Mouse (Mus musculus): ENCODE data around the gene Gm10721.
"Not testable (repeated sequence)": the region's sequence is repeated elsewhere in the genome, so short reads cannot be mapped to it uniquely, and the experiment has no call there.

Gm10721 gene

DNA sequence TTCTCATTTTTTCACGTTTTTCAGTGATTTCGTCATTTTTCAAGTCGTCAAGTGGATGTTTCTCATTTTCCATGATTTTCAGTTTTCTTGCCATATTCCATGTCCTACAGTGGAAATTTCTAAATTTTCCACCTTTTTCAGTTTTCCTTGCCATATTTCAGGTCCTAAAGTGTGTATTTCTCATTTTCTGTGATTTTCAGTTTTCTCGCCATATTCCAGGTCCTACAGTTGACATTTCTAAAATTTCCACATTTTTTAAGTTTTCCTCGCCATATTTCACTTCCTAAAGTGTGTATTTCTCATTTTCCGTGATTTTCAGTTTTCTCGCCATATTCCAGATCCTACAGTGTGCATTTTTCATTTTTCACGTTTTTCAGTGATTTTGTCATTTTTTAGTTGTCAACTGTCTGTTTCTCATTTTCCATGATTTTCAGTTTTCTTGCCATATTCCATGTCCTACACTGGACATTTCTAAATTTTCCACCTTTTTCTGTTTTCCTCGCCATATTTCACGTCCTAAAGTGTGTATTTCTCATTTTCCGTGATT lies at the start of gene Gm10721:
Gene Gm10721, plus strand, starts transcription at position 408 of the 547 bp plus-strand sequence.
- not testable (repeated sequence) for DNase-seq (ENCODE audit: low read depth, low spot score)

DNA sequence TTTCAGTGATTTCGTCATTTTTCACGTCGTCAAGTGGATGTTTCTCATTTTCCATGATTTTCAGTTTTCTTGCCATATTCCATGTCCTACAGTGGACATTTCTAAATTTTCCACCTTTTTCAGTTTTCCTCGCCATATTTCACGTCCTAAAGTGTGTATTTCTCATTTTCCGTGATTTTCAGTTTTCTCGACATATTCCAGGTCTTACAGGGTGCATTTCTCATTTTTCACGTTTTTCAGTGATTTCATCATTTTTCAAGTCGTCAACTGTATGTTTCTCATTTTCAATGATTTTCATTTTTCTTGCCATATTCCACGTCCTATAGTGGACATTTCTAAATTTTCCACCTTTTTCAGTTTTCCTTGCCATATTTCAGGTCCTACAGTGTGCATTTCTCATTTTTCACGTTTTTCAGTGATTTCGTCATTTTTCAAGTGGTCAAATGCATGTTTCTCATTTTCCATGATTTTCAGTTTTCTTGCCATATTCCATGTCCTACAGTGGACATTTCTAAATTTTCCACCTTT lies 12.4 kb upstream of the Gm10721 start, which contains the start of gene Gm10722:
Gene Gm10722, plus strand, starts transcription at position 478 of the 528 bp plus-strand sequence.
- peak; percentile 6 for DNase-seq (ENCODE audit: low read depth, low spot score)

DNA sequence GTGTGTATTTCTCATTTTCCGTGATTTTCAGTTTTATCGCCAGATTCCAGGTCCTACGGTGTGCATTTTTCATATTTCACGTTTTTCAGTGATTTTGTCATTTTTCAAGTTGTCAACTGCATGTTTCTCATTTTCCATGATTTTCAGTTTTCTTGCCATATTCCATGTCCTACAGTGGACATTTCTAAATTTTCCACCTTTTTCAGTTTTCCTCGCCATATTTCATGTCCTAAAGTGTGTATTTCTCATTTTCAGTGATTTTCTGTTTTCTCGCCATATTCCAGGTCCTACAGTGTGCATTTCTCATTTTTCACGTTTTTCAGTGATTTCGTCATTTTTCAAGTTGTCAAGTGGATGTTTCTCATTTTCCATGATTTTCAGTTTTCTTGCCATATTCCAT lies 11.9 kb upstream of the Gm10721 start:
- DNase-seq (ENCODE audit: low read depth, low spot score): not testable (repeated sequence)

DNA sequence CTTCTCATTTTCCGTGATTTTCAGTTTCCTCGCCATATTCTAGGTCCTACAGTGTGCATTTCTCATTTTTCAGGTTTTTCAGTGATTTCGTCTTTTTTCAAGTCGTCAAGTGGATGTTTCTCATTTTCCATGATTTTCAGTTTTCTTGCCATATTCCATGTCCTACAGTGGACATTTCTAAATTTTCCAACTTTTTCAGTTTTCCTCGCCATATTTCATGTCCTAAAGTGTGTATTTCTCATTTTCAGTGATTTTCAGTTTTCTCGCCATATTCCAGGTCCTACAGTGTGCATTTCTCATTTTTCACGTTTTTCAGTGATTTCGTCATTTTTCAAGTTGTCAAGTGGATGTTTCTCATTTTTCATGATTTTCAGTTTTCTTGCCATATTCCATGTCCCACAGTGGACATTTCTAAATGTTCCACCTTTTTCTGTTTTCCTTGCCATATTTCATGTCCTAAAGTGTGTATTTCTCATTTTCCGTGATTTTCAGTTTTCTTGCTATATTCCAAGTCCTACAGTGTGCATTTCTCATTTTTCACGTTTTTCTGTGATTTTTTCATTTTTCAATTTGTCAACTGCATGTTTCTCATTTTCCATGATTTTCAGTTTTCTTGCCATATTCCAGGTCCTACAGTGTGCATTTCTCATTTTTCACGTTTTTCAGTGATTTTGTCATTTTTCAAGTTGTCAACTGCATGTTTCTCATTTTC lies 10.8 kb upstream of the Gm10721 start:
- peak; percentile 0 for DNase-seq (ENCODE audit: low read depth, low spot score)

DNA sequence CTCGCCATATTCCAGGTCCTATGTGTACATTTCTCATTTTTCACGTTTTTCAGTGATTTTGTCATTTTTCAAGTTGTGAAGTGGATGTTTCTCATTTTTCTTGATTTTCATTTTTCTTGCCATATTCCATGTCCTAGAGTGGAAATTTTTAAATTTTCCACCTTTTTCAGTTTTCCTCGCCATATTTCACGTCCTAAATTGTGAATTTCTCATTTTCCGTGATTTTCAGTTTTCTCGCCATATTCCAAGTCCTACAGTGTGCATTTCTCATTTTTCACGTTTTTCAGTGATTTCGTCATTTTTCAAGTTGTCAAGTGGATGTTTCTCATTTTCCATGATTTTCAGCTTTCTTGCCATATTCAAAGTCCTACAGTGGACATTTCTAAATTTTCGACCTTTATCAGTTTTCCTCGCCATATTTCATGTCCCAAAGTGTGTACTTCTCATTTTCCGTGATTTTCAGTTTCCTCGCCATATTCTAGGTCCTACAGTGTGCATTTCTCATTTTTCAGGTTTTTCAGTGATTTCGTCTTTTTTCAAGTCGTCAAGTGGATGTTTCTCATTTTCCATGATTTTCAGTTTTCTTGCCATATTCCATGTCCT lies 10.0 kb upstream of the Gm10721 start, which contains the start of gene Gm11168:
Gene Gm11168, plus strand, starts transcription at position 553 of the 603 bp plus-strand sequence.
- not testable (repeated sequence) for DNase-seq (ENCODE audit: low read depth, low spot score)

DNA sequence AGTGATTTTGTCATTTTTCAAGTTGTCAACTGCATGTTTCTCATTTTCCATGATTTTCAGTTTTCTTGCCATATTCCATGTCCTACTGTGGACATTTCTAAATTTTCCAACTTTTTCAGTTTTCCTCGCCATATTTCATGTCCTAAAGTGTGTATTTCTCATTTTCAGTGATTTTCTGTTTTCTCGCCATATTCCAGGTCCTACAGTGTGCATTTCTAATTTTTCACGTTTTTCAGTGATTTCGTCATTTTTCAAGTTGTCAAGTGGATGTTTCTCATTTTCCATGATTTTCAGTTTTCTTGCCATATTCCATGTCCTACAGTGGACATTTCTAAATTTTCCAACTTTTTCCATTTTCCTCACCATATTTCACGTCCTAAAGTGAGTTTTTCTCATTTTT lies 6.8 kb upstream of the Gm10721 start:
- not testable (repeated sequence) for DNase-seq (ENCODE audit: low read depth, low spot score)

DNA sequence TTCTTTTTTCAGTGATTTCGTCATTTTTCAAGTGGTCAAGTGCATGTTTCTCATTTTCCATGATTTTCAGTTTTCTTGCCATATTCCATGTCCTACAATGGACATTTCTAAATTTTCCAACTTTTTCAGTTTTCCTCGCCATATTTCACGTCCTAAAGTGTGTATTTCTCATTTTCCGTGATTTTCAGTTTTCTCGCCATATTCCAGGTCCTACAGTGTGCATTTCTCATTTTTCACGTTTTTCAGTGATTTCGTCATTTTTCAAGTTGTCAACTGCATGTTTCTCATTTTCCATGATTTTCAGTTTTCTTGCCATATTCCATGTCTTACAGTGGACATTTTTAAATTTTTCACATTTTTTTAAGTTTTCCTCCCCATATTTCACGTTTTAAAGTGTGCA lies 6.3 kb upstream of the Gm10721 start:
- not testable (repeated sequence) for DNase-seq (ENCODE audit: low read depth, low spot score)

DNA sequence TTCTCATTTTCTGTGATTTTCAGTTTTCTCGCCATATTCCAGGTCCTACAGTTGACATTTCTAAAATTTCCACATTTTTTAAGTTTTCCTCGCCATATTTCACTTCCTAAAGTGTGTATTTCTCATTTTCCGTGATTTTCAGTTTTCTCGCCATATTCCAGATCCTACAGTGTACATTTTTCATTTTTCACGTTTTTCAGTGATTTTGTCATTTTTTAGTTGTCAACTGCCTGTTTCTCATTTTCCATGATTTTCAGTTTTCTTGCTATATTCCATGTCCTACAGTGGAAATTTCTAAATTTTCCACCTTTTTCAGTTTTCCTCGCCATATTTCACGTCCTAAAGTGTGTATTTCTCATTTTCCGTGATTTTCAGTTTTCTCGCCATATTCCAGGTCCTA lies 5.7 kb upstream of the Gm10721 start:
- peak; percentile 0 for DNase-seq (ENCODE audit: low read depth, low spot score)

DNA sequence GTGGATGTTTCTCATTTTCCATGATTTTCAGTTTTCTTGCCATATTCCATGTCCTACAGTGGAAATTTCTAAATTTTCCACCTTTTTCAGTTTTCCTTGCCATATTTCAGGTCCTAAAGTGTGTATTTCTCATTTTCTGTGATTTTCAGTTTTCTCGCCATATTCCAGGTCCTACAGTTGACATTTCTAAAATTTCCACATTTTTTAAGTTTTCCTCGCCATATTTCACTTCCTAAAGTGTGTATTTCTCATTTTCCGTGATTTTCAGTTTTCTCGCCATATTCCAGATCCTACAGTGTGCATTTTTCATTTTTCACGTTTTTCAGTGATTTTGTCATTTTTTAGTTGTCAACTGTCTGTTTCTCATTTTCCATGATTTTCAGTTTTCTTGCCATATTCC lies 3.6 kb upstream of the Gm10721 start:
- DNase-seq (ENCODE audit: low read depth, low spot score): not testable (repeated sequence)

DNA sequence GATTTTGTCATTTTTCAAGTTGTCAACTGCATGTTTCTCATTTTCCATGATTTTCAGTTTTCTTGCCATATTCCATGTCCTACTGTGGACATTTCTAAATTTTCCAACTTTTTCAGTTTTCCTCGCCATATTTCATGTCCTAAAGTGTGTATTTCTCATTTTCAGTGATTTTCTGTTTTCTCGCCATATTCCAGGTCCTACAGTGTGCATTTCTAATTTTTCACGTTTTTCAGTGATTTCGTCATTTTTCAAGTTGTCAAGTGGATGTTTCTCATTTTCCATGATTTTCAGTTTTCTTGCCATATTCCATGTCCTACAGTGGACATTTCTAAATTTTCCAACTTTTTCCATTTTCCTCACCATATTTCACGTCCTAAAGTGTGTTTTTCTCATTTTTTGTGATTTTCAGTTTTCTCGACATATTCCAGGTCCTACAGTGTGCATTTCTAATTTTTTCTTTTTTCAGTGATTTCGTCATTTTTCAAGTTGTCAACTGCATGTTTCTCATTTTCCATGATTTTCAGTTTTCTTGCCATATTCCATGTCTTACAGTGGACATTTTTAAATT lies 802 bp upstream of the Gm10721 start:
- not testable (repeated sequence) for DNase-seq (ENCODE audit: low read depth, low spot score)

DNA sequence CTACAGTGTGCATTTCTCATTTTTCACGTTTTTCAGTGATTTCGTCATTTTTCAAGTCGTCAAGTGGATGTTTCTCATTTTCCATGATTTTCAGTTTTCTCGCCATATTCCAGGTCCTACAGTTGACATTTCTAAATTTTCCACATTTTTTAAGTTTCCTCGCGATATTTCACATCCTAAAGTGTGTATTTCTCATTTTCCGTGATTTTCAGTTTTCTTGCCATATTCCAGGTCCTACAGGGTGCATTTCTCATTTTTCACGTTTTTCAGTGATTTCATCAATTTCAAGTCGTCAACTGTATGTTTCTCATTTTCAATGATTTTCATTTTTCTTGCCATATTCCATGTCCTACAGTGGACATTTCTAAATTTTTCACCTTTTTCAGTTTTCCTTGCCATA lies 2.4 kb downstream of the Gm10721 start, which contains the start of gene Gm10720:
Gene Gm10720, plus strand, starts transcription at position 301 of the 400 bp plus-strand sequence.
- not testable (repeated sequence) for DNase-seq (ENCODE audit: low read depth, low spot score)

DNA sequence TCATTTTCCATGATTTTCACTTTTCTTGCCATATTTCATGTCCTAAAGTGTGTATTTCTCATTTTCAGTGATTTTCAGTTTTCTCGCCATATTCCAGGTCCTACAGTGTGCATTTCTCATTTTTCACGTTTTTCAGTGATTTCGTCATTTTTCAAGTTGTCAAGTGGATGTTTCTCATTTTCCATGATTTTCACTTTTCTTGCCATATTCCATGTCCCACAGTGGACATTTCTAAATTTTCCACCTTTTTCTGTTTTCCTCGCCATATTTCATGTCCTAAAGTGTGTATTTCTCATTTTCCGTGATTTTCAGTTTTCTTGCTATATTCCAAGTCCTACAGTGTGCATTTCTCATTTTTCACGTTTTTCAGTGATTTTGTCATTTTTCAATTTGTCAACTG lies 3.0 kb downstream of the Gm10721 start:
- DNase-seq (ENCODE audit: low read depth, low spot score): not testable (repeated sequence)

DNA sequence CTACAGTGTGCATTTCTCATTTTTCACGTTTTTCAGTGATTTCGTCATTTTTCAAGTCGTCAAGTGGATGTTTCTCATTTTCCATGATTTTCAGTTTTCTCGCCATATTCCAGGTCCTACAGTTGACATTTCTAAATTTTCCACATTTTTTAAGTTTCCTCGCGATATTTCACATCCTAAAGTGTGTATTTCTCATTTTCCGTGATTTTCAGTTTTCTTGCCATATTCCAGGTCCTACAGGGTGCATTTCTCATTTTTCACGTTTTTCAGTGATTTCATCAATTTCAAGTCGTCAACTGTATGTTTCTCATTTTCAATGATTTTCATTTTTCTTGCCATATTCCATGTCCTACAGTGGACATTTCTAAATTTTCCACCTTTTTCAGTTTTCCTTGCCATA lies 4.2 kb downstream of the Gm10721 start, which contains the start of gene Gm10719:
Gene Gm10719, plus strand, starts transcription at position 301 of the 400 bp plus-strand sequence.
- not testable (repeated sequence) for DNase-seq (ENCODE audit: low read depth, low spot score)

DNA sequence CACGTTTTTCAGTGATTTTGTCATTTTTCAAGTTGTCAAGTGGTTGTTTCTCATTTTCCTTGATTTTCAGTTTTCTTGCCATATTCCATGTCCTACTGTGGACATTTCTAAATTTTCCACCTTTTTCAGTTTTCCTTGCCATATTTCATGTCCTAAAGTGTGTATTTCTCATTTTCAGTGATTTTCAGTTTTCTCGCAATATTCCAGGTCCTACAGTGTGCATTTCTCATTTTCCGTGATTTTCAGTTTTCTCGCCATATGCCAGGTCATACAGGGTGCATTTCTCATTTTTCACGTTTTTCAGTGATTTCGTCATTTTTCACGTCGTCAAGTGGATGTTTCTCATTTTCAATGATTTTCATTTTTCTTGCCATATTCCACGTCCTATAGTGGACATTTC lies 6.0 kb downstream of the Gm10721 start:
- not testable (repeated sequence) for DNase-seq (ENCODE audit: low read depth, low spot score)

DNA sequence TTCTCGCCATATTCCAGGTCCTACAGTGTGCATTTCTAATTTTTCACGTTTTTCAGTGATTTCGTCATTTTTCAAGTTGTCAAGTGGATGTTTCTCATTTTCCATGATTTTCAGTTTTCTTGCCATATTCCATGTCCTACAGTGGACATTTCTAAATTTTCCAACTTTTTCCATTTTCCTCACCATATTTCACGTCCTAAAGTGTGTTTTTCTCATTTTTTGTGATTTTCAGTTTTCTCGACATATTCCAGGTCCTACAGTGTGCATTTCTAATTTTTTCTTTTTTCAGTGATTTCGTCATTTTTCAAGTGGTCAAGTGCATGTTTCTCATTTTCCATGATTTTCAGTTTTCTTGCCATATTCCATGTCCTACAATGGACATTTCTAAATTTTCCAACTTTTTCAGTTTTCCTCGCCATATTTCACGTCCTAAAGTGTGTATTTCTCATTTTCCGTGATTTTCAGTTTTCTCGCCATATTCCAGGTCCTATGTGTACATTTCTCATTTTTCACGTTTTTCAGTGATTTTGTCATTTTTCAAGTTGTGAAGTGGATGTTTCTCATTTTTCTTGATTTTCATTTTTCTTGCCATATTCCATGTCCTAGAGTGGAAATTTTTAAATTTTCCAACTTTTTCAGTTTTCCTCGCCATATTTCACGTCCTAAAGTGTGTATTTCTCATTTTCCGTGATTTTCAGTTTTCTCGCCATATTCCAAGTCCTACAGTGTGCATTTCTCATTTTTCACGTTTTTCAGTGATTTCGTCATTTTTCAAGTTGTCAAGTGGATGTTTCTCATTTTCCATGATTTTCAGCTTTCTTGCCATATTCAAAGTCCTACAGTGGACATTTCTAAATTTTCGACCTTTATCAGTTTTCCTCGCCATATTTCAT lies 7.1 kb downstream of the Gm10721 start:
- DNase-seq (ENCODE audit: low read depth, low spot score): not testable (repeated sequence)

DNA sequence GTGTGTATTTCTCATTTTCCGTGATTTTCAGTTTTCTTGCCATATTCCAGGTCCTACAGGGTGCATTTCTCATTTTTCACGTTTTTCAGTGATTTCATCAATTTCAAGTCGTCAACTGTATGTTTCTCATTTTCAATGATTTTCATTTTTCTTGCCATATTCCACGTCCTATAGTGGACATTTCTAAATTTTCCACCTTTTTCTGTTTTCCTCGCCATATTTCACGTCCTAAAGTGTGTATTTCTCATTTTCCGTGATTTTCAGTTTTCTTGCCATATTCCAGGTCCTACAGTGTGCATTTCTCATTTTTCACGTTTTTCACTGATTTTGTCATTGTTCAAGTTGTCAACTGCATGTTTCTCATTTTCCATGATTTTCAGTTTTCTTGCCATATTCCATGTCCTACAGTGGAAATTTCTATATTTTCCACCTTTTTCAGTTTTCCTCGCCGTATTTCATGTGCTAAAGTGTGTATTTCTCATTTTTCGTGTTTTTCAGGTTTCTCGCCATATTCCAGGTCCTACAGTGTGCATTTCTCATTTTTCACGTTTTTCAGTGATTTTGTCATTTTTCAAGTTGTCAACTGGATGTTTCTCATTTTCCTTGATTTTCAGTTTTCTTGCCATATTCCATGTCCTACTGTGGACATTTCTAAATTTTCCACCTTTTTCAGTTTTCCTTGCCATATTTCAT lies 9.5 kb downstream of the Gm10721 start:
- peak; percentile 0 for DNase-seq (ENCODE audit: low read depth, low spot score)

DNA sequence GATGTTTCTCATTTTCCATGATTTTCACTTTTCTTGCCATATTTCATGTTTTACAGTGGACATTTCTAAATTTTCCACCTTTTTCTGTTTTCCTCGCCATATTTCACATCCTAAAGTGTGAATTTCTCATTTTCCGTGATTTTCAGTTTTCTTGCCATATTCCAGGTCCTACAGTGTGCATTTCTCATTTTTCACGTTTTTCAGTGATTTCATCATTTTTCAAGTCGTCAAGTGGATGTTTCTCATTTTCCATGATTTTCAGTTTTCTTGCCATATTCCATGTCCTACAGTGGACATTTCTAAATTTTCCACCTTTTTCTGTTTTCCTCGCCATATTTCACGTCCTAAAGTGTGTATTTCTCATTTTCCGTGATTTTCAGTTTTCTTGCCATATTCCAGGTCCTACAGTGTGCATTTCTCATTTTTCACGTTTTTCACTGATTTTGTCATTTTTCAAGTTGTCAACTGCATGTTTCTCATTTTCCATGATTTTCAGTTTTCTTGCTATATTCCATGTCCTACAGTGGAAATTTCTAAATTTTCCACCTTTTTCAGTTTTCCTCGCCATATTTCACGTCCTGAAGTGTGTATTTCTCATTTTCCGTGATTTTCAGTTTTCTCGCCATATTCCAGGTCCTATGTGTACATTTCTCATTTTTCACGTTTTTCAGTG lies 10.5 kb downstream of the Gm10721 start, which contains the start of gene Gm10718:
Gene Gm10718, plus strand, starts transcription at position 236 of the 673 bp plus-strand sequence.
- not testable (repeated sequence) for DNase-seq (ENCODE audit: low read depth, low spot score)

DNA sequence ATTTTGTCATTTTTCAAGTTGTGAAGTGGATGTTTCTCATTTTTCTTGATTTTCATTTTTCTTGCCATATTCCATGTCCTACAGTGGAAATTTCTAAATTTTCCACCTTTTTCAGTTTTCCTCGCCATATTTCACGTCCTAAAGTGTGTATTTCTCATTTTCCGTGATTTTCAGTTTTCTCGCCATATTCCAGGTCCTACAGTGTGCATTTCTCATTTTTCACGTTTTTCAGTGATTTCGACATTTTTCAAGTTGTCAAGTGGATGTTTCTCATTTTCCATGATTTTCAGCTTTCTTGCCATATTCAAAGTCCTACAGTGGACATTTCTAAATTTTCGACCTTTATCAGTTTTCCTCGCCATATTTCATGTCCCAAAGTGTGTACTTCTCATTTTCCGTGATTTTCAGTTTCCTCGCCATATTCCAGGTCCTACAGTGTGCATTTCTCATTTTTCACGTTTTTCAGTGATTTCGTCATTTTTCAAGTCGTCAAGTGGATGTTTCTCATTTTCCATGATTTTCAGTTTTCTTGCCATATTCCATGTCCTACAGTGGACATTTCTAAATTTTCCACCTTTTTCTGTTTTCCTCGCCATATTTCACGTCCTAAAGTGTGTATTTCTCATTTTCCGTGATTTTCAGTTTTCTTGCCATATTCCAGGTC lies 11.2 kb downstream of the Gm10721 start:
- DNase-seq (ENCODE audit: low read depth, low spot score): not testable (repeated sequence)

DNA sequence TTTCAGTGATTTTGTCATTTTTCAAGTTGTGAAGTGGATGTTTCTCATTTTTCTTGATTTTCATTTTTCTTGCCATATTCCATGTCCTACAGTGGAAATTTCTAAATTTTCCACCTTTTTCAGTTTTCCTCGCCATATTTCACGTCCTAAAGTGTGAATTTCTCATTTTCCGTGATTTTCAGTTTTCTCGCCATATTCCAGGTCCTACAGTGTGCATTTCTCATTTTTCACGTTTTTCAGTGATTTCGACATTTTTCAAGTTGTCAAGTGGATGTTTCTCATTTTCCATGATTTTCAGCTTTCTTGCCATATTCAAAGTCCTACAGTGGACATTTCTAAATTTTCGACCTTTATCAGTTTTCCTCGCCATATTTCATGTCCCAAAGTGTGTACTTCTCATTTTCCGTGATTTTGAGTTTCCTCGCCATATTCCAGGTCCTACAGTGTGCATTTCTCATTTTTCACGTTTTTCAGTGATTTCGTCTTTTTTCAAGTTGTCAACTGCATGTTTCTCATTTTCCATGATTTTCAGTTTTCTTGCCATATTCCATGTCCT lies 12.1 kb downstream of the Gm10721 start, which contains the start of gene Gm10717:
Gene Gm10717, plus strand, starts transcription at position 506 of the 556 bp plus-strand sequence.
- not testable (repeated sequence) for DNase-seq (ENCODE audit: low read depth, low spot score)
